Mouse (Mus musculus) stomach, postnatal 0 days (tissue): Measurements from ENCODE around the gene Pde1c.

Source experiments
- CTCF ChIP-seq: IDR thresholded peaks from 2 replicates; pipeline ENCODE4 v1.5.1; 2016; ENCODE audit warnings: antibody characterized with exemption, low read depth, mild to moderate bottlenecking, moderate library complexity
- EP300 ChIP-seq: optimal IDR thresholded peaks from 2 replicates; pipeline ENCODE3; 2016; ENCODE audit warnings: antibody characterized with exemption

DNA sequence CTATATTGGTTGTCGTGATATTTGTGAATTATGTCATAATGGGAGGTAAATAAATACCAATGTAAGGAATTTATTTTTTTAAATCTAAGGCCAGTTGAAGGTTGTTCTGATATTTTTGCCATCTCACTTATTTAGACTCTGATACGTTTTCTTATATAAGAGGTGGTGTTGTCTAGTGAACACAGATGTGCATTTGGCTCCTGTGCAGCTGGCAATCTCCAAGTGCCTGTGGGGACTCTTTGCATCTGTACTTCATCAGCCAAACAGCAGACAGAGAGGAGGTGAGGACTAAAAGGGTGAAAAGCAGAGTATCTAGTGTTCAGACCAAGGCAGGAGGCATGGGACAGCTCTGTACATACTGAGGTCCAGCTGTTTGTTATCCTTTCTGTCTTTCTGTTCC is 536.7 kb downstream of the Pde1c start:
- TF ChIP-seq CTCF (no peak), EP300 (no peak)
